In the genomic region with DNA sequence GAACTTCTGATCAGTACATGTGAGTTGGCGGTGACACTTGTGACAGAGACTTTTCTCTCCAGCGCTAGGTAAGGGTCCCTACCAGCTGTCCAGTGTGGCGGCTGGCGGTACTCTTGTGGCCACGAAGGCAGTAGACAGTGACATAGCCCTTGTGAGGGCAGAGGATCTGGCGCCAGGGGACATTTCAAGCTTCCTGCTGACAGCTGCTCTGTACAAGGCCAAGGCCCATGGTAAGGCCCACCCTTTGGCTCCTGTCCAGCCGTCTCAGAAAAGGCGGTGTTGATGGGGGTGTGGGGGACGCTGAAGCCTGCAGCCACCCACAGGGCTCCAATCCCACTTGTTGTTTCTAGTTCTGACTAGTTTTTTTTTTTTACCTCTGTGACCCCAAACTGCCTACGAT, we compare ENCODE assay signal across 13 mouse cellular contexts. TPM values are rescaled to one million over a fixed set of nuclear protein-coding genes. Genes with fewer than 3 reads are reported as not detected.
DNase-seq lines count a peak whose midpoint lies in the region; ATAC-seq lines count a peak whose summit lies in the region.
"Had no signal": no experiment of that assay in that cellular context is flagged by ENCODE, and none has a peak within 500 bp of the region (broad histone marks: within the 10 kb centered on the region; RNA-seq: fewer than 3 reads in every experiment).

No protein-coding gene starts in this region.

- no peak for DNase-seq in heart, adult 9 months (ENCODE audit: low spot score in 2 of 2)
- peak; percentile 77 for DNase-seq in left cerebral cortex, postnatal 4 days
- no peak for DNase-seq in left cerebral cortex, adult 9 months (ENCODE audit: low spot score in 2 of 2)
- DNase-seq in adrenal gland, postnatal 10 days: peak; percentile 81
- peak; percentile 69 for DNase-seq in heart, postnatal 4 days
- no peak for DNase-seq in thymus, postnatal 14 days
- DNase-seq: thymus, postnatal 4 days had no signal

- H3K4me3 ChIP-seq in heart, embryonic 13.5 days: no peak overlapping the region
- H3K4me3 ChIP-seq in midbrain, embryonic 13.5 days (replicated peaks): no peak overlapping the region
- H3K4me3 ChIP-seq: neural tube, embryonic 13.5 days had no signal

- peaks cover 86% of the 10 kb centered on the region for H3K27me3 ChIP-seq in heart, embryonic 13.5 days (replicated peaks)
- H3K27me3 ChIP-seq in midbrain, embryonic 13.5 days: no peaks in the 10 kb centered on the region; the same call in 1 of the 2 replicates
- H3K27me3 ChIP-seq: neural tube, embryonic 13.5 days had no signal

- H3K9ac ChIP-seq in heart, embryonic 13.5 days: peak overlapping the region; percentile 19; the same call in 1 of the 2 replicates
- H3K9ac ChIP-seq in midbrain, embryonic 13.5 days (replicated peaks): no peak overlapping the region
- H3K9ac ChIP-seq: neural tube, embryonic 13.5 days had no signal

- no peaks in the 10 kb centered on the region for H3K9me3 ChIP-seq in heart, embryonic 13.5 days
- no peaks in the 10 kb centered on the region for H3K9me3 ChIP-seq in midbrain, embryonic 13.5 days
- H3K9me3 ChIP-seq: neural tube, embryonic 13.5 days had no signal

- no peak for ATAC-seq in heart, embryonic 13.5 days (ENCODE audit: extremely low read depth, insufficient number of reproducible peaks, low FRiP score, low TSS enrichment)
- no peak for ATAC-seq in midbrain, embryonic 13.5 days
- ATAC-seq: intestine, embryonic 16.5 days had no signal

- H3K4me1 ChIP-seq in heart, embryonic 13.5 days: peaks cover 10% of the 10 kb centered on the region
- H3K4me1 ChIP-seq in midbrain, embryonic 13.5 days (replicated peaks): 0 out of 2 replicates have a peak, but pooled peaks cover 2% of the 10 kb centered on the region

- WGBS in heart, embryonic 13.5 days: 39% methylated on average over 10 of the region's 10 CpGs
- WGBS in midbrain, embryonic 13.5 days: 82% methylated on average over 10 of the region's 10 CpGs

- H3K36me3 ChIP-seq in heart, embryonic 13.5 days: no peaks in the 10 kb centered on the region
- no peaks in the 10 kb centered on the region for H3K36me3 ChIP-seq in midbrain, embryonic 13.5 days
- H3K36me3 ChIP-seq: neural tube, embryonic 13.5 days had no signal

- no peak overlapping the region for H3K4me2 ChIP-seq in heart, embryonic 13.5 days
- no peak overlapping the region for H3K4me2 ChIP-seq in midbrain, embryonic 13.5 days (replicated peaks)
- H3K4me2 ChIP-seq: neural tube, embryonic 13.5 days had no signal

- no peak overlapping the region for H3K27ac ChIP-seq in heart, embryonic 13.5 days (replicated peaks)
- no peak overlapping the region for H3K27ac ChIP-seq in midbrain, embryonic 13.5 days
- H3K27ac ChIP-seq: neural tube, embryonic 13.5 days had no signal

- intact Hi-C loops in left cerebral cortex, postnatal 4 days (cut with DNase I): loop anchor here (5.0 kb wide), 2 partner anchors 94 to 324 kb away; partner anchors contain the start of gene Myod1

RNA-seq across cellular contexts. Expression of gene Otog, which starts 42.9 kb away (rescaled TPM):
- 0.04 and 0.05 TPM in 2 replicates for polyA plus RNA-seq in heart, embryonic 13.5 days (2015; fragmentation: Nextera tagmentation; extraction: Ambion mirVana)
- total RNA-seq in left cerebral cortex, postnatal 4 days (2021): under 1 TPM; 0.08 to 0.26 TPM
- total RNA-seq in adrenal gland, postnatal 10 days (2021): under 1 TPM; 0.06 to 0.09 TPM
- not detected for total RNA-seq in heart, postnatal 4 days (2021)
- 0.09 TPM in 1 of 2 replicates, not detected in the other for polyA plus RNA-seq in midbrain, embryonic 13.5 days (2015; fragmentation: Nextera tagmentation; extraction: Ambion mirVana)
- total RNA-seq: megakaryocyte progenitor cell, adult 5-6 weeks had no signal
- polyA plus RNA-seq: intestine, embryonic 16.5 days; neural tube, embryonic 13.5 days; spleen, adult 2 months had no signal

RNA-seq across cellular contexts. Expression of gene Ush1c, which starts 45.4 kb away (rescaled TPM):
- 1.8 and 2.2 TPM in 2 replicates for polyA plus RNA-seq in heart, embryonic 13.5 days (2015; fragmentation: Nextera tagmentation; extraction: Ambion mirVana)
- under 1 TPM; 0.40 to 0.54 TPM for total RNA-seq in left cerebral cortex, postnatal 4 days (2021)
- 1 to 10 TPM; 2.0 to 2.3 TPM for total RNA-seq in adrenal gland, postnatal 10 days (2021)
- 10 to 100 TPM; 13.1 to 14.2 TPM for total RNA-seq in heart, postnatal 4 days (2021)
- 1.8 and 2.2 TPM in 2 replicates for polyA plus RNA-seq in midbrain, embryonic 13.5 days (2015; fragmentation: Nextera tagmentation; extraction: Ambion mirVana)
- total RNA-seq: megakaryocyte progenitor cell, adult 5-6 weeks had no signal
- polyA plus RNA-seq: spleen, adult 2 months had no signal

Comparison
In these comparisons a context has a peak if more than half of its experiments do, and no peak if none do; other contexts are left out.
1. DNase-seq: peak in left cerebral cortex, postnatal 4 days (single experiment), adrenal gland, postnatal 10 days (single experiment) and heart, postnatal 4 days (single experiment); none in heart, adult 9 months (0 of 2), left cerebral cortex, adult 9 months (0 of 2) and thymus, postnatal 14 days (single experiment).
2. RNA of gene Ush1c, which starts 45.4 kb away (total RNA-seq): 13.1 to 14.2 TPM in heart, postnatal 4 days; 2.0 to 2.3 TPM in adrenal gland, postnatal 10 days and 0.40 to 0.54 TPM in left cerebral cortex, postnatal 4 days; every median in the first group is over 4 times any median in the second.